Mouse (Mus musculus): ENCODE data around the gene Actn1.

- TF ChIP-seq CTCF (IDR thresholded peaks at IDR 0.05; ENCODE audit: insufficient read depth, low read length) (no peak), POLR2A (IDR thresholded peaks at IDR 0.05; ENCODE audit: borderline replicate concordance, extremely low read depth, low read depth, low read length) (peak; percentile 66; the same call in 1 of the 2 replicates)
Measured at GRCm38 (mm10) chr12:80260056-80260743, at the start of gene Actn1.

Data from lung, adult 2 months (tissue).